Mouse (Mus musculus): ENCODE measurements around the gene Gm12184. TPM values are rescaled to one million over a fixed set of nuclear protein-coding genes. Genes with fewer than 3 reads are reported as not detected.
"Not testable (repeated sequence)": the region's sequence is repeated elsewhere in the genome, so short reads cannot be mapped to it uniquely, and the experiment has no call there.

Gene Gm12184
- polyA plus RNA-seq, 1 experiment from 2014 or later: 1.2 TPM

- 74% methylated on average over 4 of the region's 4 CpGs for WGBS (ENCODE audit: insufficient replicate concordance)
- H3K27me3 ChIP-seq: no peaks in the 10 kb centered on the region
- H3K4me1 ChIP-seq (replicated peaks): peaks cover 34% of the 10 kb centered on the region
- DNase-seq (no peak), ATAC-seq (ENCODE audit: low read depth) (no peak)
- H3K9ac ChIP-seq: no peak overlapping the region
- H3K27ac ChIP-seq: no peak overlapping the region
- no peak overlapping the region for H3K4me2 ChIP-seq
- peaks cover 3% of the 10 kb centered on the region for H3K36me3 ChIP-seq
- H3K4me3 ChIP-seq (replicated peaks): no peak overlapping the region
- H3K9me3 ChIP-seq (replicated peaks): no peaks in the 10 kb centered on the region
Measured at GRCm38 (mm10) chr11:48796290-48796689, 30.2 kb downstream of the Gm12184 start.

GRCm38 (mm10) chr11:48795221-48795620 is 31.2 kb downstream of the Gm12184 start:
- no peaks in the 10 kb centered on the region for H3K9me3 ChIP-seq (replicated peaks)
- H3K4me3 ChIP-seq (replicated peaks): no peak overlapping the region
- ATAC-seq (ENCODE audit: low read depth) (no peak), DNase-seq (no peak)
- H3K4me1 ChIP-seq (replicated peaks): peaks cover 41% of the 10 kb centered on the region
- 88% methylated on average over 7 of the region's 7 CpGs for WGBS (ENCODE audit: insufficient replicate concordance)
- H3K36me3 ChIP-seq: no peaks in the 10 kb centered on the region
- no peaks in the 10 kb centered on the region for H3K27me3 ChIP-seq
- no peak overlapping the region for H3K9ac ChIP-seq
- H3K27ac ChIP-seq: no peak overlapping the region
- H3K4me2 ChIP-seq: no peak overlapping the region

- no peak for DNase-seq
- peaks cover 43% of the 10 kb centered on the region for H3K4me1 ChIP-seq (replicated peaks)
- 96% methylated on average over 3 of the region's 3 CpGs for WGBS (ENCODE audit: insufficient replicate concordance)
- H3K4me3 ChIP-seq (replicated peaks): no peak overlapping the region
- H3K36me3 ChIP-seq: no peaks in the 10 kb centered on the region
- H3K9ac ChIP-seq: no peak overlapping the region
- H3K4me2 ChIP-seq: no peak overlapping the region
- ATAC-seq (ENCODE audit: low read depth): no peak
- H3K27ac ChIP-seq: no peak overlapping the region
- H3K27me3 ChIP-seq: no peaks in the 10 kb centered on the region
- no peaks in the 10 kb centered on the region for H3K9me3 ChIP-seq (replicated peaks)
Measured at GRCm38 (mm10) chr11:48793184-48793583, 33.3 kb downstream of the Gm12184 start.

- not testable (repeated sequence) for H3K27ac ChIP-seq; ATAC-seq (ENCODE audit: low read depth)
- 74% methylated on average over 9 of the region's 9 CpGs for WGBS (ENCODE audit: insufficient replicate concordance)
Measured at GRCm38 (mm10) chr11:48791894-48792293, 34.6 kb downstream of the Gm12184 start.

GRCm38 (mm10) chr11:48790946-48791345 is 35.5 kb downstream of the Gm12184 start:
- no peak for DNase-seq
- H3K4me3 ChIP-seq (replicated peaks): no peak overlapping the region
- H3K36me3 ChIP-seq: no peaks in the 10 kb centered on the region
- 49% methylated on average over 8 of the region's 8 CpGs for WGBS (ENCODE audit: insufficient replicate concordance)
- no peaks in the 10 kb centered on the region for H3K27me3 ChIP-seq
- peaks cover 32% of the 10 kb centered on the region for H3K4me1 ChIP-seq (replicated peaks)
- H3K27ac ChIP-seq: no peak overlapping the region
- no peak for ATAC-seq (ENCODE audit: low read depth)
- H3K4me2 ChIP-seq: peak overlapping the region; percentile 57
- H3K9ac ChIP-seq: no peak overlapping the region
- no peaks in the 10 kb centered on the region for H3K9me3 ChIP-seq (replicated peaks)

More at GRCm38 (mm10) chr11:48791894-48792293, 34.6 kb downstream of the Gm12184 start:
- H3K4me1 ChIP-seq (replicated peaks): peaks cover 37% of the 10 kb centered on the region
- not testable (repeated sequence) for H3K36me3 ChIP-seq; H3K9me3 ChIP-seq (replicated peaks); H3K4me2 ChIP-seq; DNase-seq; H3K4me3 ChIP-seq (replicated peaks); H3K9ac ChIP-seq; H3K27me3 ChIP-seq

GRCm38 (mm10) chr11:48789973-48790823 is 36.3 kb downstream of the Gm12184 start:
- WGBS (ENCODE audit: insufficient replicate concordance): 15% methylated on average over 20 of the region's 20 CpGs
- peak overlapping the region; percentile 57 for H3K4me2 ChIP-seq
- H3K4me3 ChIP-seq (replicated peaks): peak overlapping the region; percentile 33

GRCm38 (mm10) chr11:48789215-48789614 is 37.2 kb downstream of the Gm12184 start:
- Histone ChIP-seq H3K4me2 (peak overlapping the region; percentile 70), H3K36me3 (no peaks in the 10 kb centered on the region)
- 74% methylated on average over 5 of the region's 5 CpGs for WGBS (ENCODE audit: insufficient replicate concordance)

More at GRCm38 (mm10) chr11:48789973-48790823, 36.3 kb downstream of the Gm12184 start:
- peak overlapping the region; percentile 26 for H3K9ac ChIP-seq
- H3K27ac ChIP-seq: no peak overlapping the region
- no peaks in the 10 kb centered on the region for H3K36me3 ChIP-seq
- peak; percentile 70 for DNase-seq
- no peaks in the 10 kb centered on the region for H3K9me3 ChIP-seq (replicated peaks)
- H3K4me1 ChIP-seq (replicated peaks): peaks cover 32% of the 10 kb centered on the region
- H3K27me3 ChIP-seq: no peaks in the 10 kb centered on the region
- ATAC-seq (ENCODE audit: low read depth): peak; percentile 63

GRCm38 (mm10) chr11:48788311-48789089 is 38.0 kb downstream of the Gm12184 start:
- Histone ChIP-seq H3K4me1 (replicated peaks) (peaks cover 32% of the 10 kb centered on the region), H3K27me3 (no peaks in the 10 kb centered on the region), H3K27ac (no peak overlapping the region; the same call in 1 of the 2 replicates), H3K36me3 (no peaks in the 10 kb centered on the region), H3K4me2 (peak overlapping the region; percentile 70), H3K9ac (peak overlapping the region; percentile 56; the same call in 1 of the 2 replicates), H3K4me3 (replicated peaks) (peak overlapping the region; percentile 49), H3K9me3 (replicated peaks) (no peaks in the 10 kb centered on the region)
- WGBS (ENCODE audit: insufficient replicate concordance): 7% methylated on average over 16 of the region's 16 CpGs
- DNase-seq (peak; percentile 57), ATAC-seq (ENCODE audit: low read depth) (peak; percentile 35; the same call in 1 of the 2 replicates)

More at GRCm38 (mm10) chr11:48789215-48789614, 37.2 kb downstream of the Gm12184 start:
- no peak overlapping the region for H3K4me3 ChIP-seq (replicated peaks)
- no peak overlapping the region for H3K9ac ChIP-seq
- no peak overlapping the region for H3K27ac ChIP-seq
- H3K4me1 ChIP-seq (replicated peaks): peaks cover 32% of the 10 kb centered on the region
- no peaks in the 10 kb centered on the region for H3K9me3 ChIP-seq (replicated peaks)
- DNase-seq: no peak
- no peaks in the 10 kb centered on the region for H3K27me3 ChIP-seq
- ATAC-seq (ENCODE audit: low read depth): no peak

GRCm38 (mm10) chr11:48787455-48788211 is 38.8 kb downstream of the Gm12184 start:
- peak; percentile 64 for ATAC-seq (ENCODE audit: low read depth)
- WGBS (ENCODE audit: insufficient replicate concordance): 35% methylated on average over 10 of the region's 10 CpGs
- peak overlapping the region; percentile 53 for H3K27ac ChIP-seq
- no peaks in the 10 kb centered on the region for H3K36me3 ChIP-seq
- H3K4me2 ChIP-seq: peak overlapping the region; percentile 70
- DNase-seq: peak; percentile 54
- peaks cover 32% of the 10 kb centered on the region for H3K4me1 ChIP-seq (replicated peaks)
- H3K9ac ChIP-seq: peak overlapping the region; percentile 56; the same call in 1 of the 2 replicates
- no peaks in the 10 kb centered on the region for H3K27me3 ChIP-seq
- H3K4me3 ChIP-seq (replicated peaks): peak overlapping the region; percentile 49
- no peaks in the 10 kb centered on the region for H3K9me3 ChIP-seq (replicated peaks)

GRCm38 (mm10) chr11:48782243-48782642 is 44.2 kb downstream of the Gm12184 start:
- Histone ChIP-seq H3K4me3 (replicated peaks) (no peak overlapping the region), H3K9ac (no peak overlapping the region), H3K27me3 (no peaks in the 10 kb centered on the region), H3K36me3 (no peaks in the 10 kb centered on the region), H3K27ac (no peak overlapping the region), H3K4me2 (no peak overlapping the region), H3K4me1 (replicated peaks) (no peaks in the 10 kb centered on the region), H3K9me3 (replicated peaks) (no peaks in the 10 kb centered on the region)
- WGBS (ENCODE audit: insufficient replicate concordance): 69% methylated on average over 4 of the region's 4 CpGs
- no peak for ATAC-seq (ENCODE audit: low read depth)
- DNase-seq: no peak

GRCm38 (mm10) chr11:48779450-48779849 is 47.0 kb downstream of the Gm12184 start:
- Histone ChIP-seq H3K4me1 (replicated peaks) (no peaks in the 10 kb centered on the region), H3K4me3 (replicated peaks) (no peak overlapping the region), H3K36me3 (no peaks in the 10 kb centered on the region), H3K4me2 (no peak overlapping the region), H3K27me3 (no peaks in the 10 kb centered on the region), H3K27ac (no peak overlapping the region), H3K9me3 (replicated peaks) (no peaks in the 10 kb centered on the region), H3K9ac (no peak overlapping the region)
- WGBS (ENCODE audit: insufficient replicate concordance): 23% methylated on average over 7 of the region's 7 CpGs
- DNase-seq (peak; percentile 31), ATAC-seq (ENCODE audit: low read depth) (no peak)

Data from liver, embryonic 13.5 days (tissue).